Mouse (Mus musculus): ENCODE data around the gene Heatr1.

The Heatr1 gene

GRCm38 (mm10) chr13:12394609-12395505 is at the start of gene Heatr1:
Heatr1 (plus strand) TSS chr13:12395027.
- DNase-seq: peak; percentile 95

- no peak for DNase-seq
These were observed 48.0 kb upstream of the Heatr1 start for GRCm38 (mm10) chr13:12346837-12347236.

GRCm38 (mm10) chr13:12349197-12349824 is 45.5 kb upstream of the Heatr1 start:
- DNase-seq: no peak

GRCm38 (mm10) chr13:12356184-12356583 is 38.6 kb upstream of the Heatr1 start:
- DNase-seq: no peak

- DNase-seq: no peak
These were observed 37.3 kb upstream of the Heatr1 start for GRCm38 (mm10) chr13:12357554-12357953.

GRCm38 (mm10) chr13:12361486-12361885 is 33.3 kb upstream of the Heatr1 start:
- no peak for DNase-seq

- DNase-seq: no peak
These were observed 25.7 kb upstream of the Heatr1 start for GRCm38 (mm10) chr13:12369041-12369621.

- no peak for DNase-seq
These were observed 24.9 kb upstream of the Heatr1 start for GRCm38 (mm10) chr13:12369930-12370329.

- DNase-seq: no peak
These were observed 22.1 kb upstream of the Heatr1 start for GRCm38 (mm10) chr13:12372755-12373154.

GRCm38 (mm10) chr13:12376778-12377177 is 18.0 kb upstream of the Heatr1 start:
- DNase-seq: no peak

- DNase-seq: no peak
These were observed 10.0 kb upstream of the Heatr1 start for GRCm38 (mm10) chr13:12384796-12385195.

- DNase-seq: no peak
These were observed 8.5 kb upstream of the Heatr1 start for GRCm38 (mm10) chr13:12386286-12386685.

- no peak for DNase-seq
These were observed 744 bp downstream of the Heatr1 start for GRCm38 (mm10) chr13:12395571-12395970.

GRCm38 (mm10) chr13:12408343-12409066 is 13.7 kb downstream of the Heatr1 start:
- no peak for DNase-seq

- no peak for DNase-seq
These were observed 17.2 kb downstream of the Heatr1 start for GRCm38 (mm10) chr13:12412016-12412415.

GRCm38 (mm10) chr13:12420596-12420995 is 25.8 kb downstream of the Heatr1 start:
- DNase-seq: no peak

- no peak for DNase-seq
These were observed 33.7 kb downstream of the Heatr1 start for GRCm38 (mm10) chr13:12428556-12428955.

GRCm38 (mm10) chr13:12433843-12434242 is 39.0 kb downstream of the Heatr1 start:
- no peak for DNase-seq

- DNase-seq: no peak
These were observed 44.8 kb downstream of the Heatr1 start for GRCm38 (mm10) chr13:12439586-12439985.

- no peak for DNase-seq
These were observed 46.0 kb downstream of the Heatr1 start for GRCm38 (mm10) chr13:12440813-12441212.

GRCm38 (mm10) chr13:12442008-12442587 is 47.3 kb downstream of the Heatr1 start:
- no peak for DNase-seq

GRCm38 (mm10) chr13:12453150-12453549 is 58.3 kb downstream of the Heatr1 start:
- DNase-seq: peak; percentile 33

Data from cerebellum, adult 8-10 months (tissue).